Mouse (Mus musculus) liver, embryonic 16.5 days (tissue): ENCODE data around the gene Lrrc10. TPM values are rescaled to one million over a fixed set of nuclear protein-coding genes. Genes with fewer than 3 reads are reported as not detected.

Experiments
- ATAC-seq: fragments of 200-750 bp; cut with Nextera tagmentation; 2 replicates; pipeline ENCODE4 v1.8.0; 2017; ENCODE audit warnings: low read depth, mild to moderate bottlenecking, moderate number of reproducible peaks, moderate library complexity
- H3K27ac ChIP-seq: fragments of 300-500 bp; sonication (generic); 2 replicates; pipeline ENCODE4 v1.5.1; 2014; ENCODE audit warnings: mild to moderate bottlenecking, low read length
- H3K27me3 ChIP-seq: fragments of 300-500 bp; sonication (generic); 2 replicates; pipeline ENCODE4 v1.6.1; 2014; ENCODE audit warnings: low read depth, low read length, mixed read lengths; ENCODE audit not compliant: control insufficient read depth, insufficient read depth
- H3K36me3 ChIP-seq: fragments of 300-500 bp; sonication (generic); 2 replicates; pipeline ENCODE4 v1.6.1; 2014; ENCODE audit warnings: mild to moderate bottlenecking; ENCODE audit not compliant: control insufficient read depth, insufficient read depth
- H3K4me1 ChIP-seq: fragments of 300-500 bp; sonication (generic); 2 replicates; pipeline ENCODE4 v1.6.1; 2014; ENCODE audit warnings: low read depth, low read length, mixed read lengths; ENCODE audit not compliant: control insufficient read depth
- H3K4me2 ChIP-seq: fragments of 300-500 bp; sonication (generic); 2 replicates; pipeline ENCODE4 v1.6.1; 2014; ENCODE audit warnings: low read depth, low read length, mixed read lengths
- H3K4me3 ChIP-seq: fragments of 300-500 bp; sonication (generic); 2 replicates; pipeline ENCODE4 v1.5.1; 2014; ENCODE audit warnings: low read depth, mild to moderate bottlenecking, low read length
- H3K9ac ChIP-seq: fragments of 300-500 bp; sonication (generic); 2 replicates; pipeline ENCODE4 v1.6.1; 2014; ENCODE audit warnings: low read depth, low read length
- H3K9me3 ChIP-seq: fragments of 300-500 bp; sonication (generic); replicated peaks from 2 replicates; pipeline ENCODE4 v1.6.1; 2016; ENCODE audit warnings: low read length; ENCODE audit not compliant: control insufficient read depth
- WGBS: fragments of 180-500 bp; shearing (Covaris S2); extraction: QIAGEN DNeasy Blood & Tissue Kit; methylation state at CpG from one replicate; pipeline ENCODE4 v1.1.7; 2014; ENCODE audit not compliant: insufficient replicate concordance; 5-methylcytosine and 5-hydroxymethylcytosine counted together
- polyA plus RNA-seq: library from polyadenylated mRNA; unstranded; fragments of >200 nt; fragmentation: Nextera tagmentation; extraction: Ambion mirVana; gene quantifications from 2 replicates; pipeline ENCODE4 v1.2.1, GENCODE M21; 2015

The Lrrc10 gene
- polyA plus RNA-seq, 1 experiment from 2014 or later = not detected

DNA sequence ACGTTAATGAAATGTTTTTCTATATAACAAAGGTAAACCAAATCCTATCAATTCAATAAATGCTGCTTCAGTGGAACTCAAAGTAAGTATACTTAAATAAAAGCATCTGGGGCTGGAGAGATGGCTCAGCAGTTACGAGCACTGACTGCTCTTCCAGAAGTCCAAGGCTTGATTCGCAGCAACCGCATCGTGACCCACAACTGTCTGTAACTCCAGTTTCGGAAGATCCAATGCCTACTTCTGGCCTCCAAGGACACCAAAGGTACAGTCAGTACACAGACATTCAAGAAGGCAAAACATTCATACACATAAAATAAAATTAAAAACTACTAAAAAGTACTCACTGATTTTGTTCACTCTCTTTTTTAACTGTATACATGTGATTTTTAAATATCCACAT lies 51.0 kb downstream of the Lrrc10 start:
- Histone ChIP-seq H3K9me3 (no peaks in the 10 kb centered on the region), H3K27ac (no peak overlapping the region), H3K9ac (no peak overlapping the region), H3K4me1 (peaks cover 19% of the 10 kb centered on the region), H3K36me3 (peaks cover 7% of the 10 kb centered on the region; the same call in 1 of the 2 replicates), H3K4me3 (no peak overlapping the region), H3K27me3 (no peaks in the 10 kb centered on the region), H3K4me2 (no peak overlapping the region)
- no peak for ATAC-seq
- 89% methylated on average over 6 of the region's 6 CpGs for WGBS

Other genes with a start within 250 kb of the Lrrc10 start
- gene Myrfl, start 148.4 kb upstream of the Lrrc10 start, polyA plus RNA-seq = 0.07 TPM in 1 of 2 replicates, not detected in the other
- gene Rab3ip, start 94.6 kb upstream of the Lrrc10 start, polyA plus RNA-seq = 11.1 and 13.3 TPM in 2 replicates
- gene Gm10271, start 72.7 kb upstream of the Lrrc10 start, polyA plus RNA-seq = not detected in 2 replicates
- gene Best3, start 59.0 kb upstream of the Lrrc10 start, polyA plus RNA-seq = 0.04 and 0.07 TPM in 2 replicates
- 115 and 127 TPM in 2 replicates for gene Cct2, start 18.5 kb downstream of the Lrrc10 start, polyA plus RNA-seq
- gene Frs2, start 103.2 kb downstream of the Lrrc10 start, polyA plus RNA-seq = 7.4 and 9.0 TPM in 2 replicates
- 28.2 and 30.6 TPM in 2 replicates for gene Yeats4, start 179.2 kb downstream of the Lrrc10 start, polyA plus RNA-seq
- gene 9530003J23Rik, start 193.4 kb downstream of the Lrrc10 start, polyA plus RNA-seq = not detected in 2 replicates
- 661 and 713 TPM in 2 replicates for gene Lyz2, start 237.0 kb downstream of the Lrrc10 start, polyA plus RNA-seq
- 0.16 and 0.25 TPM in 2 replicates for gene Lyz1, start 247.5 kb downstream of the Lrrc10 start, polyA plus RNA-seq